Comparison of ENCODE assay signal across 8 mouse cellular contexts in the genomic region with DNA sequence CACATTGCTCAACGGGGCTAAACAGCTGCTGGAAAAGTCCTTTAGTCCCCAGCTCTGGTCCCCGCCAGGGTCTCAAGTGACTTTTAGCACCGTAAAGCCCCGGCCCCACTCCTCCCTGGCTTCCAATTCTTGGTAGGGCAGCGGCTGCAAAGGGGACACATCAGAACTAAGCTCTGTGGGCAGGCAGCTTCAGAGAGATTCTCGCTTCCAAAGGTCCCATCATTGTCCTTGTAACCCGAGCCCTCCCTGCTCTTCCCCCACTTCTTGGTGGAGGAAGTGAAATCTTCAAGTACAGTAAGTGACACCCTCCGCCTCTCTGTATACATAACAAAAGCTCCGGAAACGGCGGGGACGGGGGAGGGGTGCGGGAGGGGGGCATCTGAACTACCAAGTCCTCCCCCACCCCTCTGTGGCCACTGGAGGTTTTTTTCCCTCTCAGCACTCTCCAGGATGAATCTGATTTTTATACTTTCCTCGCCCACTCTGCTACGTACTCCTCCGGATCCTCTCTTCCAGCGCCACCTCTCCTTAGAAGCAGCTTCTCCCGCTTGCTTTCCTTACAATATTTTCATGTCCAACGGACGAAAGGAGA. TPM values are rescaled to one million over a fixed set of nuclear protein-coding genes. Genes with fewer than 3 reads are reported as not detected.
A peak's percentile ranks its signal among the peaks of the same experiment; 100 is the strongest.
DNase-seq lines count a peak whose midpoint lies in the region; ATAC-seq lines count a peak whose summit lies in the region.

A gene (plus strand): TSS at position 195 of the 592 bp plus-strand sequence.

- peaks cover 9% of the 10 kb centered on the region for H3K4me1 ChIP-seq in limb, embryonic 10.5 days

- H3K9me3 ChIP-seq in limb, embryonic 10.5 days (replicated peaks), result no peaks in the 10 kb centered on the region

- WGBS in limb, embryonic 10.5 days, result under 1% methylated on average over 20 of the region's 20 CpGs

- H3K27ac ChIP-seq in limb, embryonic 10.5 days, result peak within 1 kb of the TSS; percentile 92

- DNase-seq in frontal cortex, postnatal 25 days (ENCODE audit: low spot score in 2 of 2), result no peak
- peak; percentile 46 to 59 for DNase-seq in cerebellum, postnatal 14 days
- DNase-seq in gastrocnemius, postnatal 4 days (ENCODE audit: low spot score in 2 of 2), result peak in 1 of 2 experiments; percentile 19
- peak; percentile 70 for DNase-seq in limb, embryonic 10.5 days (ENCODE audit: low spot score)
- DNase-seq in mesoderm, embryonic 11.5 days (ENCODE audit: low read depth, low spot score), result peak; percentile 67
- DNase-seq in skeletal muscle tissue, adult 2 months (ENCODE audit: low read depth, low spot score), result peak; percentile 24

- peak; percentile 32; the same call in 1 of the 2 replicates for ATAC-seq in frontal cortex, adult (ENCODE audit: low TSS enrichment)
- peak; percentile 44 for ATAC-seq in inflammation-experienced regulatory T-cells, adult 6 months

- H3K36me3 ChIP-seq in limb, embryonic 10.5 days, result no peaks in the 10 kb centered on the region

- H3K4me3 ChIP-seq in limb, embryonic 10.5 days, result peak within 1 kb of the TSS; percentile 65

- no peaks in the 10 kb centered on the region for H3K27me3 ChIP-seq in limb, embryonic 10.5 days (ENCODE audit: low read depth, poor library complexity, severe bottlenecking)

RNA-seq across cellular contexts. Expression of the gene that starts here (rescaled TPM):
- 10 to 100 TPM; 11.2 to 11.8 TPM for total RNA-seq in gastrocnemius, postnatal 4 days (2021)
- under 1 TPM in 2 of 3 experiments, not detected in 1; 0.77 to 0.86 TPM for polyA plus RNA-seq in inflammation-experienced regulatory T-cells, adult 6 months (2017; shearing (Covaris generic))
- 7.8 and 11.1 TPM in 2 replicates for polyA plus RNA-seq in limb, embryonic 10.5 days (2016; fragmentation: Nextera tagmentation; extraction: Ambion mirVana)

Comparison
In these comparisons a context has a peak if more than half of its experiments do, and no peak if none do; other contexts are left out.
1. Peak in ATAC-seq in inflammation-experienced regulatory T-cells, adult 6 months; RNA of the gene not detected or under 1 TPM.
2. DNase-seq: peak in cerebellum, postnatal 14 days (2 of 2), limb, embryonic 10.5 days (single experiment), mesoderm, embryonic 11.5 days (single experiment) and skeletal muscle tissue, adult 2 months (single experiment); none in frontal cortex, postnatal 25 days (0 of 2).